Mouse (Mus musculus) left cerebral cortex, postnatal 36 days (tissue): ENCODE results near the gene Slc7a11. TPM values are rescaled to one million over a fixed set of nuclear protein-coding genes. Genes with fewer than 3 reads are reported as not detected.

ENCODE experiments used
- DNase-seq, 2 experiments: peaks; one replicate each; pipeline ENCODE4 v3.0.0; 2021 to 2022; ENCODE audit warnings: low spot score in 2 of 2, mixed read lengths in 1 of 2
- intact Hi-C: fragments of 180-260 bp; cut with DNase I; formaldehyde crosslinking; loops from one replicate; pipeline ENCODE4 v1.15.1; 2025
- total RNA-seq, 2 experiments: library from RNA; stranded (reverse); gene quantifications; 2 replicates each; pipeline ENCODE4 v1.2.3; 2021

The Slc7a11 gene
- total RNA-seq, 2 experiments from 2014 or later, result 18.1 to 26.0 TPM

GRCm38 (mm10) chr3:49913929-49914328 is 529.5 kb downstream of the Slc7a11 start:
- DNase-seq, result no peak
- intact Hi-C loops, result no loop called here

- intact Hi-C loops, result no loop called here
- DNase-seq, result no peak
Measured at GRCm38 (mm10) chr3:49910922-49911321, 532.5 kb downstream of the Slc7a11 start.

- DNase-seq, result no peak
- intact Hi-C loops, result no loop called here
Measured at GRCm38 (mm10) chr3:49908426-49909341, 534.7 kb downstream of the Slc7a11 start.

GRCm38 (mm10) chr3:49893945-49894344 is 549.5 kb downstream of the Slc7a11 start:
- DNase-seq, result no peak
- intact Hi-C loops, result no loop called here

- DNase-seq, result no peak
Measured at GRCm38 (mm10) chr3:49887359-49887758, 556.1 kb downstream of the Slc7a11 start.

GRCm38 (mm10) chr3:49886220-49886945 is 557.0 kb downstream of the Slc7a11 start:
- intact Hi-C loops, result no loop called here
- DNase-seq, result no peak

More at GRCm38 (mm10) chr3:49887359-49887758, 556.1 kb downstream of the Slc7a11 start:
- intact Hi-C loops, result no loop called here

- DNase-seq, result no peak
- intact Hi-C loops, result no loop called here
Measured at GRCm38 (mm10) chr3:49880496-49880895, 562.9 kb downstream of the Slc7a11 start.

GRCm38 (mm10) chr3:49870786-49871185 is 572.6 kb downstream of the Slc7a11 start:
- intact Hi-C loops, result no loop called here
- DNase-seq, result no peak

GRCm38 (mm10) chr3:49867951-49868584 is 575.3 kb downstream of the Slc7a11 start:
- intact Hi-C loops, result no loop called here
- no peak for DNase-seq

GRCm38 (mm10) chr3:49867147-49867950 is 576.1 kb downstream of the Slc7a11 start:
- no peak for DNase-seq
- intact Hi-C loops, result no loop called here

- DNase-seq, result no peak
- intact Hi-C loops, result no loop called here
Measured at GRCm38 (mm10) chr3:49866061-49866515, 577.3 kb downstream of the Slc7a11 start.

GRCm38 (mm10) chr3:49856797-49857196 is 586.6 kb downstream of the Slc7a11 start:
- intact Hi-C loops, result no loop called here
- no peak for DNase-seq

GRCm38 (mm10) chr3:49854277-49854676 is 589.1 kb downstream of the Slc7a11 start:
- intact Hi-C loops, result no loop called here

GRCm38 (mm10) chr3:49842971-49843370 is 600.4 kb downstream of the Slc7a11 start:
- DNase-seq, result no peak
- intact Hi-C loops, result no loop called here

More at GRCm38 (mm10) chr3:49854277-49854676, 589.1 kb downstream of the Slc7a11 start:
- DNase-seq, result no peak
